17 mouse cellular contexts compared by ENCODE assay signal in the genomic region with DNA sequence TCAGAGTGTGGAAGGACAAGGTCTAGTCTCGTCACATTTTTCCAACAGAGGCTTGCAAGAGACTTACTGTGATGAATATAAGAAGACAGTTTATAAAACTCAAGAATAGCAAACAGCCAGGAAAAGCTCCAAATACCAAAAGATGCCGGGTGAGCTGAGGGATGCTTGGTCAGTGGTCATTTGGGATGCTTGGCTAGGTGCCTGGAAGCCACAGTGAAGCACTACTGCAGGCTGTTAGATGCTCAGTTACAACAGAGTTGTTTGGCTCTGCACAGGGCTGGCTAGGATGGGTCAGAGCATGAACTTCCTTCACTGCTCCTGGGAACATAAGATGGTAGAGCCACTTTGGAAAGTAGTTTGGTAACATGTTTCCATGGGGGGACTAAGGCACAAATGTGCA.
DNase-seq lines count a peak whose midpoint lies in the region.
"Had no signal": no experiment of that assay in that cellular context is flagged by ENCODE, and none has a peak within 500 bp of the region (broad histone marks: within the 10 kb centered on the region; RNA-seq: fewer than 3 reads in every experiment).

No protein-coding gene starts in this region.

- peak; percentile 12 for DNase-seq in cerebellum, adult 9-10 months
- DNase-seq in cerebellum, adult 9-11 months: no peak
- DNase-seq in cerebellum, postnatal 25 days: peak; percentile 44 to 70
- no peak for DNase-seq in cerebellum, adult 11 months
- DNase-seq in left cerebral cortex, postnatal 4 days: peak; percentile 24
- DNase-seq in left cerebral cortex, postnatal 14 days (ENCODE audit: low spot score in 2 of 2): no peak
- DNase-seq in NIH3T3 (ENCODE audit: low read depth): peak; percentile 45
- no peak for DNase-seq in thymus, postnatal 36 days
- DNase-seq: adrenal gland, adult 8-10 months; adrenal gland, postnatal 25 days; B cell, adult 2 months; gastrocnemius, postnatal 10 days; gastrocnemius, postnatal 36 days; heart, adult 2 months; heart, postnatal 14 days; heart, postnatal 4 days; kidney, adult 2 months had no signal

- intact Hi-C loops in left cerebral cortex, postnatal 4 days (cut with DNase I): no loop called here
- intact Hi-C loops in left cerebral cortex, postnatal 14 days (cut with DNase I): no loop called here

Comparison
In these comparisons a context has a peak if more than half of its experiments do, and no peak if none do; other contexts are left out.
1. DNase-seq: peak in cerebellum, adult 9-10 months (single experiment), cerebellum, postnatal 25 days (2 of 2), left cerebral cortex, postnatal 4 days (single experiment) and NIH3T3 (single experiment); none in cerebellum, adult 9-11 months (single experiment), cerebellum, adult 11 months (single experiment), left cerebral cortex, postnatal 14 days (0 of 2) and thymus, postnatal 36 days (0 of 2).